Mouse (Mus musculus) right cerebral cortex, postnatal 14 days (tissue): ENCODE data around the gene Epyc.
A peak's percentile ranks its signal among the peaks of the same experiment; 100 is the strongest.

Source experiments
- DNase-seq: peaks from one replicate; pipeline ENCODE4 v3.0.0; 2022

Epyc gene

DNA sequence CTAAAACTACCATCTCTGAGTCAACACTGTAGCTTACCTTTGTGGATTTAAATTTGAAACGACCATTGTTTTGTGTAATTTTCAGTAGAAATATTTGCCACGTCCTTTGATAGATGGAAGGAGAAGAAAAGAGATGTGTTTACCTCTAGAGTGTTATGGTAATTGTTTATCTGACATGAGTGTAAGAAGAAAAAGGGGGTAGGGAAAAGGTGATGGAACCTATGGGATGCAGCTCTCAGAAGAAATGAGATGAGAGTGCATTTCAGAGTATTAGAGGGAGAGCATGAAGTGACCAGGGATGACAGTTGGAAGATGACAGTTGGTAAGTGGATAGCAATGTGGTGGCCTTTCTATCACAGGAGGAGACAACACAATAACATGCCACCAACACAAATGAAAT is at the start of gene Epyc:
Epyc (plus strand) TSS at position 301 of the 400 bp plus-strand sequence.
- no peak for DNase-seq

DNA sequence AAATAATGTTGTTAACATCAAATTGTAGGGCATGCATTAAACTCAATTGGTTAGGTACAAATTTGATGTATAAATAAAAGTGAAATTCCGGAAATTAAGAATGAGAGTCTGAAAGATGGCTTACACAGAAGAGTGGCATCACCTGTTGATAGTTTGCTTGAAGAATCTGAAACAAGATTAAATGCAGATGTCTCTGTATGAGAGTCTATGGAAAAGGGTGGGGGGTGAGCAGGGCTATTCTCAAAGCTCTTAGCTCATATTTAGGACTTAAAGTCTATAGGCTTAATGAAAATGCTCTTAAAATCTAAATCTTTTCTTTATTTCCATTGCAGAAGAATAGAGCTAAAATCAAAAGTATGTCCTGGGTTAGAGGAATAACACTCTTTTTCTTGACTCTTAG is 48.2 kb upstream of the Epyc start:
- DNase-seq: no peak

DNA sequence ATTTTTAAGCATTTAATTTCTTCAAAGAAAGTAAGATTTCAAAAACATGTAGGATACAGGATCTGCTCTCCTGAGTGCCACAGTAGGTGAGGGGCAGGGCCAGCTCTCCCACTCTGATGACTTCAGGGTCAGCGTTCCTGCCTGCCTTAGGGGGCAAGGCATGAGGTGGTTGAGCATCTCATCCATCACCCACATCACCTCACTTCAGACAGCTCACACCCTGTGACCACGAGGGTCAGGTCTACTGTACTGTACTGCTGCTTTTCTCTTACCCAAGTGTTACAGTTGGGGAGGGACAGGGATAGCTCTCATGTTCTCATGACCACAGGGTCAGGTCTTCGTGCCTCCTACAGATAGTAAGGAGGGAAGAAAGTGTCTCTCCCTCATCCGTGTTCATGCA is 42.1 kb upstream of the Epyc start:
- no peak for DNase-seq

- no peak for DNase-seq
Observed at GRCm38 (mm10) chr10:97603256-97603655, 40.6 kb upstream of the Epyc start.

- DNase-seq: no peak
Observed at GRCm38 (mm10) chr10:97606579-97606978, 37.3 kb upstream of the Epyc start, which contains the start of gene Kera. Gene Kera, plus strand, starts transcription at chr10:97606879.

DNA sequence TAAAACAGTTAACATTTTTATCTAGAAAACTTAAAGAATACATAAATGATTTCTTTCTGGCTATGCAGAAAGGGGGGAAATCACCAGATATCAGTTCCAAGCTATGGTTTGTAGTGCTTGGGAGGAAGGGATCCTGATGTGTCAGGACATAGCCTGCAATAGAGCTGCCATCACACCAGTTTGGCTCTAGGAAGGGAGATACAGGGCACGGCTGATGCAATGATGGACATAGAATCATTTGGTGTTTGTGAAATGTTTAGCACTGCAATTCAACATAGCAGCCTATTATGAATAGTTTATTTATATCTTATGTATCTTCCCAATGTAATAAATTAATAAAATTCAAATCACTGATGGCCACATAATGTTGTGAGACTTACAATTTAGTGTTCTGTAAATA is 21.5 kb upstream of the Epyc start:
- DNase-seq: no peak

DNA sequence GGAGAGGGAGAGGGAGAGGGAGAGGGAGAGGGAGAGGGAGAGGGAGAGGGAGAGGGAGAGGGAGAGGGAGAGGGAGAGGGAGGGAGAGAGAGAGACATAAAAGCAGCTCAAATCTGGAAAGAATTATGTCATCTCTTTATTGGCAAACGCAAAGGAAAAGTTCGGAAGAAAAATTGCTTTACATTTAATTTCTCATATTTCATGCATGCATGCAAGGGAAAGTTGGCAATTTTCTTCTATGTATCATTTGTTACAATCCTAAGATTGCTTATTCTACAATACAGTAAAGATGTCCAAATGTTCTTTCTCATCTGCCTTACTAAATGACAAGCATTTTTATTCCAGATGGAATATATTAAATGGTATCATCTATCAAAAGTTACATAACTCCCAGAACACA is 19.5 kb upstream of the Epyc start:
- no peak for DNase-seq

DNA sequence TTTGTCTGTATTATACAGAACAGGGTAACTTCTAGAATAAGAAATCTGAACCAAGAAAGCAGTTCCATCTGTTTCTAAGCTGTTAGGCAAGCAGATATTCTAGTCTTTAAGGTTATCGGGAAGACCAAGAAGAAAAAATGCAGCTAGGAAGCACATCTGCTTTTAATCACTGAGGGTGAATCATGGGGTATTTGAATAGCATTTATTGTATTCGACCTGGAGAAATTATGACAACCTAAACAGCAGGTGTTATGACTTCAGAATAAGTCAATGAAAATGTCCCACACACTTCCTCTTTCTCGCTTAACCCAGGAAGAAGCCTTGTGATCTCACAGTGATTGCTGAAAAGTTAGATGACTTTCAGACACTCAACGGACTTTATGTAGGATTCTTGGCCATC is 18.8 kb upstream of the Epyc start:
- no peak for DNase-seq

- DNase-seq: no peak
Observed at GRCm38 (mm10) chr10:97626543-97626942, 17.3 kb upstream of the Epyc start.

- no peak for DNase-seq
Observed at GRCm38 (mm10) chr10:97631061-97631460, 12.8 kb upstream of the Epyc start.

DNA sequence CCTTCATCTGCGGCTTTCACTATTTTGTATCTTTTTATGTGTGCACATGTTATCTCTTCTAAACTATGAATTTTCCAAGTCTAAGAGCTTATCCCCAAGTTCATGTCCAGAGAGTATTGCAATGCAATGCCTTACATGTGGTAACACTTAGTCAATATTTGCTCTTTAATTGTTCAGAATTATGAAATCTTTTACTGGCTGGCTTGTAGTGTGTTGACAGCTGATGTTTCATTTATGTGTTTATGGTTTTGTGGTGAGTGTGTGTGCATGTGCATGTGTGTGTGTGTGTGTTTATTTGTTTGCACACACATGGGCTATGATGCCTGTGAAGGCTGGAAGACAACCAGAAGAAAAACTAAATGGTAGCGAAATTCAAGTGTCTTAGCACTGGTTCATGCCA is 1.9 kb upstream of the Epyc start:
- DNase-seq: no peak

DNA sequence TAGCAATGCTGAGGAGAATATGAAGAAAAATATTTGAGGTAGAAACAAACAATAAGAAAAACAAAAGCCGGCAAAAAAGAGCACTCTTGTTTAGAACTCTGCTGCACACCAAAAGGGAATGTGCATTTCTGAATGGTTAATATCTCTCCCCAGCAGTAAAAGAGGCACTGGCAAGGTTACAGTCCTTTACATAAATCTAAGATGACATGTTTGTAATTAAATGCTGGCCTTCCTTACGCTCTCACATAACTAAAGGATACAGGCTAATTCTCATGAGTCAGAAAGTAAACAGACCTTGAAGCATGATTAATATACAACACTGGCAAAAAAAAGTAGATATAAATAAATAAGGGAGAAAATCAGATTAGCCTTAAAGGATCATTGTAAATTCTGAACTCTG is 6.5 kb downstream of the Epyc start:
- DNase-seq: no peak

GRCm38 (mm10) chr10:97659489-97659888 is 15.6 kb downstream of the Epyc start:
- DNase-seq: no peak

GRCm38 (mm10) chr10:97668656-97669055 is 24.8 kb downstream of the Epyc start:
- DNase-seq: no peak

GRCm38 (mm10) chr10:97670202-97670601 is 26.3 kb downstream of the Epyc start:
- DNase-seq: no peak

GRCm38 (mm10) chr10:97673239-97673638 is 29.4 kb downstream of the Epyc start:
- no peak for DNase-seq

- no peak for DNase-seq
Observed at GRCm38 (mm10) chr10:97682981-97683380, 39.1 kb downstream of the Epyc start.

- DNase-seq: no peak
Observed at GRCm38 (mm10) chr10:97687198-97687597, 43.3 kb downstream of the Epyc start.

GRCm38 (mm10) chr10:97689425-97689824 is 45.6 kb downstream of the Epyc start:
- DNase-seq: no peak

- DNase-seq: no peak
Observed at GRCm38 (mm10) chr10:97692913-97693312, 49.0 kb downstream of the Epyc start, which contains the start of gene Ccer1. Gene Ccer1, plus strand, starts transcription at chr10:97693059.

DNA sequence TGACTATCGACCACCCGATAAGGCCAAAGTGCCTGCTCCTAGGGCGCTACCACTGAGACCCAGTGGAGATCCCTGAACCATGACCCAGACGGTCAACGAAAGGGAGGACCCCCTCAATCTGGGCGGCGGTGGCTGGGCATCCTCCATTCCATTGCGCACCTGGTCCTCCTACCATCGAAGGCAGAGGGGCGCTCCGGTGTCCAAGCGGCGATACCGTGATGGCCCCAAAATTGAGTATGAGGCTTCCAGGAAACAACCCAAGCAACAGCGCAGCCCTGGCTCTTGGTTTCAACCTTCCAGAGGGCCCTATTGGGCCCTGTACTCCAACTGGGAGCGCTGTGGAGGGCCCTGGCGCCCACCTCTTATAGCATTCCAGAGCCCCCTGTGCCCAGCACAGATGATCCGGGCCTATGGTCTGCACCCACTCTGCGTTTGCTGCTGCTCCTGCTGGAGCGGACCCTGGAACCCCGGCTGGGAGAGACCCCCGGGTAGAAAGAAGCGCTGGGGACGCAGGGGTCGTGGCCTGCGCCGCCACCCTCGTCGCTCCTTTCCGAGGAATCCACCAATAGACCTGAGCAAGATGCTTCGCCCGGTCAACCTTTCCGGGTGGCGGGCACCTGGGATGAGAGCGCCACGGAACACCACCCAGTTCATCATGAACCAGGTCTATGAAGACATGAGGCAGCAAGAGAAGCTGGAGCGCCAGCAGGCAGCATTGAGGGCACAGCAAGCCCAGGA is 49.7 kb downstream of the Epyc start:
- DNase-seq: no peak

GRCm38 (mm10) chr10:97702321-97702720 is 58.5 kb downstream of the Epyc start:
- DNase-seq: no peak

- DNase-seq: peak; percentile 46
Observed at GRCm38 (mm10) chr10:97704562-97704961, 60.7 kb downstream of the Epyc start.

GRCm38 (mm10) chr10:97712687-97713086 is 68.8 kb downstream of the Epyc start:
- peak; percentile 17 for DNase-seq

DNA sequence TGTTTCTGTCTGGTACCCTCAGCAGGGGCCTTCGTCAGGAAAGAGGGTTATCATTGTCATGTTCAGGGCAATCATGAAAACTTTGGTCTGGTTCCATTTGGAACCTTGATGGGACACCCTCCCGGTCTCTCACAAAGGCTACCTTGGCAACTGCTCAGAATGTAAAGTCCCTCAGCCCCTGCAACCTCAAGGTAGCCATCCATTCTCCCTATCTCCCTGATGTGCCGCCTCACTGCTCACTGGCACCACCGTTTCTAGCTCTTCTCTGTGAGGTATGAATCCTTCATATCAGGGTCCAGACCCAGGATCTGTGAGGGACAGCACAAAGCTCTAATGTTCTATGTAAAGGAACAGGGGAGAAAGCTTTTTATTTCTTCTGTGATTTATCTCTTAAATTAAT is 70.7 kb downstream of the Epyc start:
- DNase-seq: no peak
